Mouse (Mus musculus) E14TG2a.4 (cell line): Measurements from ENCODE around the gene Dip2c.

ENCODE experiments used
- CTCF ChIP-seq: conservative IDR thresholded peaks from 2 replicates; pipeline ENCODE4 v1.5.1; 2014; ENCODE audit warnings: low read length
- POU5F1 ChIP-seq: IDR thresholded peaks from 2 replicates; pipeline ENCODE4 v1.6.1; 2014; ENCODE audit warnings: low read length, borderline replicate concordance

GRCm38 (mm10) chr13:9715224-9715623 is 438.9 kb downstream of the Dip2c start:
- TF ChIP-seq CTCF, result no peak
- no peak for TF ChIP-seq POU5F1
